Mouse (Mus musculus) WW6 (cell line): Measurements from ENCODE around the gene P2ry13.

Experiments used
- DNase-seq: peaks from one replicate; pipeline ENCODE4 v3.0.0-alpha.2; 2013; ENCODE audit warnings: low read depth, low spot score

The P2ry13 gene

DNA sequence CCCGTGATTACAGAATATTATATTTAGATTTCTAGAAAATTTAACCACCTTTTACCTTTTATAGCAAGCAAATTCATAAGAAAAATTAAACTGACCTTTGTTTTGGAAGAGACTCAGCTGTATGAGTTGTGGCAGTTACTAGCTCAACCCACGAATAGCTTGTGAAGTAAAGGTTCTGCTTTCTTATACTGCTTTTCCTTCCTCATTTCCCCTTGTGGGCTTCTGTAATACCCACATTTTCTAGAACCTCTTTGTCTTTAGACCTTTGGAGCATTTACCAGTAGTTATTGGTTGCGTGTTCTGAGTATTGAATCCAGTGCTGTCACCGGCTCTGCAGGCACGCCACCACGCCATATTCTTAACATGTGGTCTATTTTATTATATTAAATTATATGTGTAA, at the start of gene P2ry13:
TSS of gene P2ry13 (minus strand) at position 156 of the 400 bp plus-strand sequence.
- no peak for DNase-seq

DNA sequence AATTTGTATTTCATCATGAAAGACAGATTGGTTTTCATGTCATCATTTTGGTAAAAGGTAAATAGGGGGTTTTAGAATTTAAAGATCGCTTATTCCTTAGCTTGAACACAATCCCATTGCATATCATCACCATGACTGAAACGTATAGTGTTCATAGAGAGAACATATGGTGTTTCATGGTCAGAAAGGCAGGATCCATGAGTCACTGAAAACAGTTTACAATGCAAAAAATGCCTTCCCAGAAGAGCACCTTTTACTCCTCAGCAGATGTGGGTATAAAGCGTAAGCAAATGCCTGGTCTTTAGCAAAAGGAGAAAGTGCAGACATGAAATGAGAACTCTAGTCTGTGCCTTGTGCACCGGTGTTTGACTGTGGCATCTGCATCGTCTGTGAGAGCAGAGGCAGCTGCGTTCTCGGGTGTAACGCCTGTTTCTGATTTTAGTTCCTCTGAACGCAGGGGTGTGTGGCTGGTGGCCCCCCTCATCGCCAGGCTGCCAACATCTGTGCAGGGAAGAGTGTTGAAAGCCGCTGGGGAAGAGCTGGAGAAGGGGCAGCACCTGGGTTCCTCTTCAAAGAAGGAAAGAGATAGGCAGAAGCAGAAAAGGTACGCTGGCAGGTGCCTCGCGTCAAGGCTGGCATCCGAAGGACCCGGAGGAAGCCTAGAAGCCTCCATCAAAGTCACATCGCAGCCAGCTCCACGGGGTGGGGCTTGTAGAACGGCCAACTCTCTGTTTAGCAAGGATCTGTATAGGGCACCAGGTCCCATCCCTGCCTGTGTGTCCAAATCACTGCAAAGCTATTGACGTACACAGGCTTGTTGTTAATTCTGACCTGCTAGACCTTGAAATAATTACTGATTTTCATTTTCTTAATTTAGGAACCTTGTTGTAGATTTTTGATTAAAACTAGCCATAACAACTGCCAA, 47.3 kb upstream of the P2ry13 start:
- no peak for DNase-seq

DNA sequence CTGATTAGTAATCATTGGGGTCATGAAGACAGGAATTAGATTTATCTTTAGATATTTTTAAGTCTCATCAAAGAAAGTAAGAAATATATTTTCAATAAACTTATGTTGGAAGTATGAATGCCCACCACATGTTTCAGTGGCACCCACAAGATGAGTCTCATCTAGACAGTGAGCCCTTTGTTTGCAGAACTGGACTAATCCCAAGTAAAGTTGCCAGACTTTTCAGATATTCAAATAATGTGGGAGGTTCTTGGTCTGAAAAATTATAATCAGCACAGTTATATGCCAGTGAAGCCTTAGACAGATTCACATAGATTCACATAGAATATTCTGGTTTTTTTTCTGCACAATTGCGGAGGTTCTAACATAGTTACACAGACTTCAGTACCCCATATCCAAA, 39.8 kb upstream of the P2ry13 start:
- no peak for DNase-seq

DNA sequence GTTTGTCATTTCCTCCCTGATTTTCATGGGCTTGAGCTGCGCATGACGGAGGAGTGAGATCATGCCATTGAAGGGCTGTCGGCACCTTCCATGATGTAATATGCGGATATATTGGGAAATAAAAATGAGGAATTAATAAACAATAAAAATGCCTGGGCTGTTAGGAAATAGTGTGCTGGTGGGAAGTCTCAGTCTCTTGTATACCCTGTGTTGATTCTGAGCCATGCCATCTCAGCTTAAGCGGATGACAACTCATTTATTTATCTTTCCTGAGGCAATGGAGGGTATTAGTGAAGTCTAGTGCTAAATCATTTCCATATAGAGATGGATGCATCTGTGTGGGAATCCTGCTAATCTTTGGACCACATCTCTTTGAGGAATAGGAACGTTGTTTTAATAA, 37.3 kb upstream of the P2ry13 start:
- DNase-seq = no peak

DNA sequence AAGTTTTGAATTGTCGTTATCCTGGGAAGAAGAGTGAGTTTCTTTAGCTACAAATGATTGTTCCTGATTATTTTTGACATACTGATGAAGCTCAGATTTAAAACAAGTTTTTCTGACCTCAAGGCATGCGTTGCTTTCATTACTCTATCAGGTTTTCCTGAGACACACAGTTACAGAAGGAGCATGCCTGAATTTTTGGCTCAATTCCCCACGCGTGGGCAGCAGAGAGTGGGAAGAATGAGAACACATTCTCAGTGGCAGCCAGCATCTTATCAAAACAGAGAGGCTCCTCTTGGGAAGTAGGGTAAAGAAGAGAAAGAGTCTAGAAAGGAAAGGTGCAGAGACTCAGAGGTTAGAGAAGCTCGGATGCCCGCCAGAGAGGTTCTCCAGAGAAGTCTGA, 32.7 kb upstream of the P2ry13 start:
- DNase-seq = no peak

DNA sequence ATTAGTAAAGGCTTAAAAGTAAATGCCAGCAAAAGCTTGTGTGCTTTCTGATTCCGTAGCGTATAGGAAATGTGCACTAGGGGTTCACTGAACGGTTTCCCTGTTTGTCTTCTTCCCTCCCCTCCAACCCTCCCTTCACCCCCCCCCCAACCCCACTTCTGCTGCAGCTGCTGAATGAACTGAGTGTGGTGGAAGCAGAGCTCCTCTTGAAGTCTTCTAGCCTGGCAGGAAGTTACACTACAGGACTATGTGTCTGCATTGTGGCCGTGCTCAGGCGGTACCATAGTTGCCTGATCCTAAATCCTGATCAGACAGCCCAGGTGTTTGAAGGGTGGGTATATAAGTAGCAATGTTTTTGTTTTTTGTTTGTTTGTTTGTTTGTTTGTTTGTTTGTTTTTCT, 24.2 kb upstream of the P2ry13 start:
- no peak for DNase-seq

DNA sequence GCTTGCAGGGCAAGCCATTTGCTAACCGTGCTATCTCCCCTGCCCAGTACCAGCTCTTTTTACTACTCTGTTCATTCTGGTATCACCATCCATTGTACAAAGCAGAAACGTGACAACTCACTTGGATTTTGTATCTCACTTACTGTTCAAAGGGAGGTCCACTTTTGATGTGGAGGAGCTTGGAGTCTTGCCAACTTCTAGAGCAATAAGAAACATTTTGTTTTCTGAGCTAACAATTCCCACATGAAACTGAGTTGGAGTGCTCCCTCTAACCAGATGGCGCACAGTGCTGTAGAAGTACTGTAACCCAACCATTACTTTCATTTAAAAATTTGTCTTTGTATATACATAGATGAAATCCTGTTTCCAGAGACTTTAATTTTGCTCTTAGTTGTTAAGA, 20.2 kb upstream of the P2ry13 start:
- DNase-seq = no peak

DNA sequence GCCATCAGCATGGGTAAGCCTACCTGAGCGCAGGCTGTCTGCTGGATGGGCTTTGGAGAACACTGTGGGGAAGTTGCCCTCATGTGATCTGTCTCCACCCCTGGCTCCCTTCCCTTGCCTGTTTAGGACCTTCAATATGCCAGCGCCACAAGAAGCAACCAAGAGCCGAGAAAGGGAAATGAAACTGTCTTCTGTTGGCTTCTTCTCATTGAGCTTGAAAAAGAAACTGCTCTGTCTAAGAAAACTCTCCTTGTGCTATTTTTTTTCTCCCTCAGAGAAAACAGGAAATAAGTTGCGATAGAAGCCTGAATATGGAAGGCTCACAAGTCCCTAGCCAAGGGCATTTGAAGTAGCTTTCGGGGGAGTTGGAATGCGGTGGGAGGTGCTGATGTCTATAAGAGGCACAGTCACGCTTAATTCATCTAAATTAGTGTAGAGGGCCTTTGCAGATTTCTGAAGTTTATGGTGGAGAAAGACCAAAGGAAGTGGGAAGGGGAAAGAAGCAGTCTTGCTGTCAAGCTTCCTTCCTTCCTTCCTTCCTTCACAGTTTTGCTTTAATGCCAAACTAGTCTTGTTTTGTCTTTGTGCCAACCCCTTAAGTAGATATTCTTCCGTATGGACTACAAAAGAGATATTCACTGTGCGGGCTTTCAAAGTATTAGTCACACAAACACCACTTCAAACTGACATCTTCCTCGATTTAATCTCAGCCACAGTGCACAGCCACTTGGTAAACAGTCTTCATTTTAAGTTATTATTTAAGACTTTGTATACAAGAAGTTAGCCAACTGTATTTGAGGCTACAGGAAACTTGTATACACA, 18.3 kb upstream of the P2ry13 start:
- no peak for DNase-seq

DNA sequence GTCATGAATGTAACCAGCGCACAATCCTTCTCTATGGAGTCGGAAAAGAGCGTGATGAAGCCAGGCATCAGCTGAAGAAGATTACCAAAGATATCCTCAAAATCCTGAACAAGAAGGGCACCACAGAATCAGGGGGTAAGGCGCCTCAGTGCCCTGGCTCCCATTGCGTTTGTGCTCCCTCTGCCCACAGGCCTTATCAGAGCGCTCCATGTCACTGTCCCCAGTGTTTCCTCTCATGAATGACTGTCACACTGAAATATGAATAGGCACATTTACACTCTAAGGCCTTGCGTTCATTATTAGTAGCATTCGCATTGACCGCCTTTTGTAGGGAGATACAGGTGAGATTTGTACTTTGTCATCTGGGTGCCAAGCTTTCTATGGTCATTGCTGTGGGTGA, 17.0 kb upstream of the P2ry13 start:
- DNase-seq = no peak

DNA sequence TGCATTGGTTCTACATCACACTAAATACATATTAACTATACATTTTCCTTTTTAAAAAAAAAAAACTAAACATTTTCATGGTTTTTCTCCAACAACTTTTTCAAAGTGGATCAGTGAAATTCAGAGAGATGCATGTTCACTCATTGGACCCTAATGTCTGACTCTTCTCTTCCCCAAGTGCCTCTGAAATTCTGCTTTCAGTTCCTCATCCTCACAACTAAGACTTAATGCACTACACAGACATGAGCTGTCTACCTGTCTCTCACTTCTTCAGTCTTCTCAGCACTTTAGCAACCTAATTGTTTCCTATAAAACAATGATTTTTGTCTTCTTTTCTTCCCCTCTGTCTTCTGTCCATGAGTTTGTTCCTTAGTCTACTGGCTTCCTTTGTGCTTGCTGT, 14.7 kb upstream of the P2ry13 start:
- no peak for DNase-seq

DNA sequence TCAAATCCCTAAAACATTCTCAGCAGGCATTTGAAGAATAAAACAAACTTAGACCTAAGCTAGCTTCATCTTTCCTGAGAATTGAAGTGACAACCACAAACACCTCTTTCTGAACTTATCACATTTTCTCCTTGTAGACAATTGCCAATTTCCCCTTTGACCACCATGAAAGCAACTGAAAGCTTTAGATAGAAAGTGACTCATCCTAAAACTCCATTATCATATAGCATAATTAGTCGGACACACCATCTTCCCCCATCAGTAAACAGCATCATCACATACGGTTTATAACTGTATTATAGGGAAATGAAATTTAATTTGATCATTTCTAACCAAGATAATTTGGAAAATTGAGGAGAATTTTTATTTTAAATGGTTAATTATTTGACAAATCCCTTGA, 11.6 kb upstream of the P2ry13 start:
- DNase-seq = no peak

DNA sequence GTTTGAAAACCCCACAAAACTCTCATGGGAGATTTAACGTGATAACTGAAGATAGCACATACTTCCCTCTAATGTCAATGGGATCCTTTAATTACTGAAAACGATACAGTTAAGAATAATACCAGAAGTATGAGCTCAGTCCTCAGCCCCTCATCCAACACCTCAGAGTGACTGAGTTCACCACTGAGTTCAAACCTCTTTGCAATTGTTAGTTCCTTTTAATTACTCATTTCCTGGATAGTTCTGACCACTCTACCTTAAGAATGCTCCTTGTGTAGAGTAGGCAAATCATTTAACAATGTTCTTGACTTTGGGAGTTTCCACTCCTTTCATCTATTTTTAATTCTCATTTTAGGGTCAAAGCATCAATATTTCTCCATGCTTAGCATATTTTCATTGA, 8.6 kb upstream of the P2ry13 start:
- DNase-seq = no peak

DNA sequence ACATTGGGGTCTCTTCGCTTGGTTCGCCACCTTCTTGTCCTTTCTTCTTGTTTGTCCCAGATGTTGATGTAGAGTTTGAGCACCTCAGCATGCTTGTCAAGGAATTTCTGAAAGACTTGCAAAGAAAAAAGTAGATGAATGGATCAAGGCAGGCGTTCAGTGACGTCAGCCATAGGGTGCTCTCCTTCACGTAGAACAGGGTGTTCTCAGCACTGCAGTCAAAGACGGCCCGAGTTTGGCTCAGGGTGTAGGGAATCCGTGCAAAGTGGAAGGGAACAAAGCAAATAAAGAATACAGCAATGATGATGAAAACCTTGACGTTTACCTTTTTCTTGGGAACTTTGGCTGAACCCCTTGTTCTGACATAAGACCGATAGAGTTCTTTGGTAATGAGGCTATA, 6.5 kb upstream of the P2ry13 start:
- no peak for DNase-seq

DNA sequence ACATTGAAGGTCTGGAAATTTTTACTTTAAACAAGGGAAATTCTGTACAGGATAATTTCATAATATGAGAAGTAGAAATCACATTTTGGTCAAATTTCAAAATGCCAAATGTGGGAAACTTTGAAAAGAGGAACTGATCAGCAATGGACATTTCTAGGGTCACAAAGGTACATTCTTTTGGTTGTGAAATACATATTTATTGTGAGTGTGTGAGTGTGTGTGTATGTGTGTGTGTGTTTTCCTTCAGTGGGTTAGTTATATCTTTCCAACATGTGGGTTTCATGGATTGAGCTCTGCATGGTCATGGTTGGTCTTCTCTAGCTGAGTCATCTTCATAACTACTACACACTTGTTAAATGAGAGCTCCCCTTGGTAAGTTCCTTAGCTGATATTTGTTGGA, 1.7 kb upstream of the P2ry13 start:
- DNase-seq = no peak

DNA sequence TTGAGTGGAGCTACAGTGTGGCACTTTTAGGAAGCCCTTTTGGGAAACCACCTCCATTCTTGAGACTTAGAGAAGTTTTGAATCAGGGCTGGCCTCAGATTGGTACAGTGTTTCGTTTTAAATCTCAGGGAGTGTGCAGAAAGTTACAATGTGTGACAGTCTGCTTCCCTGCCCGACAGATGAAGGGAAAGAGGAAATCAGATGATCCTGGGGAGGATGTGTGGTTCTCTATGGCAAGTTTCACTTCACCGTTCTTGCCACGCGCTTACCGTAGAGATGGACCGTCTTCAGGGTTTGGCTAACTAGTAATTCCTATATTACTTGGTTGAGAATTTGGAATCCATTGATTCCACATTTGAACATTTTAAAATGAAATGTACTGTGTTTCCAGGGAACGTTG, 1.1 kb upstream of the P2ry13 start:
- DNase-seq = no peak

DNA sequence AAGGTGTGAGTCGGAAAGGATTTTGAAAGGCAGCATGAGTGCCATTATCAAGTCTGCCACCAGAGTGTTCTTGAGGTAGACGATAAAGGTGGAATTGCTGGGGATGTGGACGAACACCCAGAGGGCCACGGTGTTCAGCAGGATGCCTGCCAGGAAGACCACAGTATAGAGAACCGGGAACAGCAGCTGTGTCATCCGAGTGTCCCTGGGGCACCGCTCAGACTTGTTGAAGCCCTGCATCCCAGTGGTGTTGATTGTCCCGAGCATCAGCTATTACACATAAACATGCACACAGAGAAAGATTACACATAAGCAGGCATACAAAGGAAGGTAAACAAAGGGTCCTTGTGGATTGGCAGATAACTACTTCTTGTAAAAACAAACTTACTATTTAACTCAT, 593 bp downstream of the P2ry13 start:
- no peak for DNase-seq

DNA sequence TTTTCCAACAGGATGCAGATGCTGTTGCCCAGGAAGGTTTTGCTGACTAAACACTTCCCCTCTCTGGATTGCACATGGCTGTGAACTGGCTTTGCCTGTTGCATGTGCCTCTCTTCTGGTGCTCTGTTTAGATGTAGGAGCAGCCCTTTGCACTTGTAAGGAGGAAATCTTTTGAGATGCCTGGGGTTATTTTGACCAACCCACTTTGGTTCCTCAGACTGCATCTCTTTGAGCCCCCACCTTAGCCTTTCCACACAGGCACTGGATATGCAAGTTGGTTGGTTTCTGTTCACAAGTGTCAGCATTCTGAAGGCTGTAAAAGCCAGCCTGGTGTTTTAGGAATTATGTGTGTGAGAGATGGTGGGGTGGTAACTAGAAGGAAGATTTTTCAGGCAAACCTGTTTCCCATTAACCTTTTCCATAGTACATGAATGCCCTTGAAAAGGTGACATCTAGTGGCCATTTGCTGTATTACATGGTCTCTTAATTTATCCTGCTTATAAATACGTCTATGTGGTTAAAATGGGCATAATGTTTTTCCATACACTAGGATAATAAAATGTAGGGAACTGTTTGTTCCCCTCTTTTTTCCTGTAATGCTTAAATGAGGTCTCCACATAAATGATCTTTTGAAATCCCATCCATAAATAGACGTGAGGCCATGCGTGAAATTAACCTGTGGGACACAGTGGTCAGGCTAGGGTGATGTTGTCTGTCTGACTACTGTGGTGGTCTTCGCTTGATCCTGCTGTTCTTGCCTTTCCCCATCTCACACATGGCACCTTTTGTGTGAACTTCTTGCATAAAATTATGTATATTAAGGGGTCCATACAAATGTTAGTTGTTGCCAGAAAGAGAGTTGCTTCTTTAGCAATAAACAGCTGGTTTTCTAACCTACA, 1.8 kb downstream of the P2ry13 start:
- DNase-seq = peak; percentile 9

DNA sequence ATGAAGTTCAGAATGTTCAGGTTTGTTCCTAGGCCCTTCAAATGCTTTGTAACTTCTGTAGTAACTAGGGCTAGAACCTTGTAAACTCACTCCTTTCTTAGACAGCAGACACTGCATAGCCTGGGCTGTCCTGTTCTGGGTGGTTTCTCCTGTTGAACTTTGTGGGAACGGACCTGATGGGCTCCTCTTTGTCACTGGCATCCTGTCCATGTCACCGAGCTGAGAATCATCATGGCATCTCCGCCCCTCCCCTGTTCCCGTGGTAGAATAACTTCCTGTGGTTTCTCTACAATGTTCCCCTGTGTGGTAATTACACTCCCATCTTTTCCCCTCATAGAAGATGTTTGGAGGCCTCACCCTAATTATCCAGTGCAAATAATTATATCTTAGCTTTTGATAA, 4.7 kb downstream of the P2ry13 start:
- no peak for DNase-seq

DNA sequence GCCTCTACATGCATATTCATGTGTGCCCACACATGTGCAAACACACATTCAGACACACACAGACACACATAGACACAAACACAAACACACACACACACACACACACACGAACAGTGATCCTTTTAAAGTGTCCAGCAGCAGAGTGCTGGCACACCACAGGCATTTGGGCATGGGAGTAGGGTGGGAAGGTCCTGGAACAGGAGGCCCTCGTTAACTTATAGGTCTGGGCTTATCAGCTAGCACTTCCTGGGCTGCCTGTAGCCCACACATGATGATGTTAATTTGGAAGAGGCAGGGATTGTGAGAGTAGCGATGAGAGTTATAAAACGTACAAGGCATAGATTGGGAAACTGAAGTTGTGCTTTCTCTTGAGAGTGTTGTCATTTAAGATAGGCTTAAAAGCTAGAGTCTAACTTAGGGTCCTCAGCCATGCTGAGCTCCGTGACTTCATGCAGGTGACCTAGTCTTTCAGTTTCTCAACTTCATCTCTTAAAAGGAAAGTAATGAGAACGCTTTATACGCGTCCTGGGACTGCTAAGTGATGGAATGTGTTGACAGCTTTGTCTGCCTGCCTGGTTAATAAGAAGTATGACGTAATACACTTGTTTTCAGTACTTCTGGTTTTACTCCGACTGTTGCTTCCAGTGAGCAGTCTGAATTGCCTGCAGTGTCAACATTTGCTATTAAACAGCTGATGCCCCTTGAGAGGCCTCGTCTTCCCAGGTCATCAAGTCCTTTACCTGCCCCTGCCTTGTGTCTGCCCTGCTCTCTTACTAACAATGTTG, 5.8 kb downstream of the P2ry13 start:
- DNase-seq = no peak

DNA sequence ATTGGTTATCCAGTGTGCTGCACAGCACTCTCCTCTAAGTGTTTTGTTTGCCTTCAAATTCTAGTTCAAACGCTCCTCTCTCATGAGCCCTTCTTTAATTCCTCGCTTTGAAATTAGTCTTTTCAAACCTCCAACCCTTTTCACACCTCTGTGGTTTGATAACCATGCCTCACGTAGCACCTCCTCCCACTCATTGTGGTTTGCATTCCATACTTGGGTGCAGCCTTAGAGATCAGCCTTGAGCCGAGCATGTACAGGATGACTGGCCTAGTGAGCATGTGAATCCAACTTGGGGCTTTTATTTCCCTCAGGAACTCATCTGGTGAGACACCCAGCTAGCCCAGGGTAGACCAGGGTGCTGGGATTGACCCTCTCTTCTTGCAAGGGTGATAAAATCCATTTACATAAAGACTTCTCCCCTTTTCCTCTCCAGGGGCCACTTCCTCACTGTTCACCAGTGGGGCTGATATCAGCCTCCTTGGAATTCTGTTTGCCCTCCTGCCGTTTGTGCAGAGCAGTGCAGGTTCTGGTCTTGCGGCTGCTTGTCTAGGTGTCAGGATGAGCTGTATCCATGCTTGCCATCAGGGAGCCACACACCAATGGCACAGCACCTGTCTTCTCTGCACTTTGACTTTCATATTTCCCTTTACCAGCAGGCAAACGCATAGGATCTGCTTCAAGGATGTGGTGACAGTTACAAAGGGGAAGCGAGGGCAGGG, 6.7 kb downstream of the P2ry13 start:
- no peak for DNase-seq
